Mouse (Mus musculus) liver, embryonic 16.5 days (tissue): Measurements from ENCODE around the gene Adgrl1. TPM values are rescaled to one million over a fixed set of nuclear protein-coding genes. Genes with fewer than 3 reads are reported as not detected.

ENCODE experiments used
- ATAC-seq: fragments of 200-750 bp; cut with Nextera tagmentation; 2 replicates; pipeline ENCODE4 v1.8.0; 2017; ENCODE audit warnings: low read depth, mild to moderate bottlenecking, moderate number of reproducible peaks, moderate library complexity
- H3K27ac ChIP-seq: fragments of 300-500 bp; sonication (generic); 2 replicates; pipeline ENCODE4 v1.5.1; 2014; ENCODE audit warnings: mild to moderate bottlenecking, low read length
- H3K27me3 ChIP-seq: fragments of 300-500 bp; sonication (generic); 2 replicates; pipeline ENCODE4 v1.6.1; 2014; ENCODE audit warnings: low read depth, low read length, mixed read lengths; ENCODE audit not compliant: control insufficient read depth, insufficient read depth
- H3K36me3 ChIP-seq: fragments of 300-500 bp; sonication (generic); 2 replicates; pipeline ENCODE4 v1.6.1; 2014; ENCODE audit warnings: mild to moderate bottlenecking; ENCODE audit not compliant: control insufficient read depth, insufficient read depth
- H3K4me1 ChIP-seq: fragments of 300-500 bp; sonication (generic); 2 replicates; pipeline ENCODE4 v1.6.1; 2014; ENCODE audit warnings: low read depth, low read length, mixed read lengths; ENCODE audit not compliant: control insufficient read depth
- H3K4me2 ChIP-seq: fragments of 300-500 bp; sonication (generic); 2 replicates; pipeline ENCODE4 v1.6.1; 2014; ENCODE audit warnings: low read depth, low read length, mixed read lengths
- H3K4me3 ChIP-seq: fragments of 300-500 bp; sonication (generic); 2 replicates; pipeline ENCODE4 v1.5.1; 2014; ENCODE audit warnings: low read depth, mild to moderate bottlenecking, low read length
- H3K9ac ChIP-seq: fragments of 300-500 bp; sonication (generic); 2 replicates; pipeline ENCODE4 v1.6.1; 2014; ENCODE audit warnings: low read depth, low read length
- H3K9me3 ChIP-seq: fragments of 300-500 bp; sonication (generic); replicated peaks from 2 replicates; pipeline ENCODE4 v1.6.1; 2016; ENCODE audit warnings: low read length; ENCODE audit not compliant: control insufficient read depth
- WGBS: fragments of 180-500 bp; shearing (Covaris S2); extraction: QIAGEN DNeasy Blood & Tissue Kit; methylation state at CpG from one replicate; pipeline ENCODE4 v1.1.7; 2014; ENCODE audit not compliant: insufficient replicate concordance; 5-methylcytosine and 5-hydroxymethylcytosine counted together
- polyA plus RNA-seq: library from polyadenylated mRNA; unstranded; fragments of >200 nt; fragmentation: Nextera tagmentation; extraction: Ambion mirVana; gene quantifications from 2 replicates; pipeline ENCODE4 v1.2.1, GENCODE M21; 2015

Gene Adgrl1
- polyA plus RNA-seq, 1 experiment from 2014 or later, result 1.2 TPM

DNA sequence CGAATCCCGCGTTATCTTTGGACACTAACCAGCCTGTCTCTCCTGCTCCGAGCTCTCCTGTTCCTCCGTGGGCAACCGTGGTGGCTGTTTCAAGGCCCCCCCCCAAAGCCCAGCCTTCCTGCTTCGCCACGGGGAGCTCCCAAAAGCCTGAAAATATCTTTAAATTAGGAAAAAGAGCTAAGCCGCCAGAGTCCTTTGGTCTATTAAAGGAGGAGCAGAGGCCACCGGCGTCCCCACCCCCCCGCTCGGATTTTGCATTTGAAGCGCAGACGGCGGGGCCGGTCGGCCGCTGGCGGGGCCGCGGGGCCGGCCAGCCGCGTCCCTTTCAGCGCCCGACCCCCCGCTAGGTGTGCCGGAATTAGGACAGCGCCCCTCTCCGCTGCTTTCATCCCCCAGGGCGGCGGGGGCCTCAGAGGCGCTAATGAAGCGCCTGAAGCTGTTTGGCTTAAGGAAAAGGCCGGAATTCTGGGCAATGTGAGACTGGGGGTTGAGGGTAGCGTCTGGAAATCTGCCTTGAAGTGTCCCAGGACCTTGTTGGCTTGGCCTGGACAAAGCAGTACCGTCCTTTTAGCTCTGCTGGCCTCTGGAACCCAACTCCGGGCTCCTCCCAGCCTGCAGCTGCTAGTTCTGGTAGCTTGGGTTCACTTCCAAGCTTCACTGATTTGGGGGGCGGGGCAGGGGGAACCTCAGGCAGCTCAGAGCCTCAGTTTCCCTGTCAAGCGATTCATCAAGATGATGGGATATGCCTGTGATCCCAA is 23.6 kb upstream of the Adgrl1 start:
- Histone ChIP-seq H3K27ac (no peak overlapping the region), H3K4me3 (peak overlapping the region; percentile 19; the same call in 1 of the 2 replicates), H3K36me3 (no peaks in the 10 kb centered on the region), H3K27me3 (peaks cover 45% of the 10 kb centered on the region), H3K9ac (no peak overlapping the region; the same call in 1 of the 2 replicates), H3K9me3 (no peaks in the 10 kb centered on the region), H3K4me2 (peak overlapping the region; percentile 68), H3K4me1 (no peaks in the 10 kb centered on the region)
- WGBS, result 2% methylated on average over 41 of the region's 41 CpGs
- ATAC-seq, result no peak

GRCm38 (mm10) chr8:83876838-83877223 is 23.1 kb upstream of the Adgrl1 start:
- Histone ChIP-seq H3K27ac (no peak overlapping the region), H3K9ac (no peak overlapping the region), H3K9me3 (no peaks in the 10 kb centered on the region), H3K4me1 (no peaks in the 10 kb centered on the region), H3K4me2 (no peak overlapping the region), H3K4me3 (no peak overlapping the region), H3K27me3 (peaks cover 45% of the 10 kb centered on the region), H3K36me3 (no peaks in the 10 kb centered on the region)
- 14% methylated on average over 10 of the region's 10 CpGs for WGBS
- ATAC-seq, result no peak

DNA sequence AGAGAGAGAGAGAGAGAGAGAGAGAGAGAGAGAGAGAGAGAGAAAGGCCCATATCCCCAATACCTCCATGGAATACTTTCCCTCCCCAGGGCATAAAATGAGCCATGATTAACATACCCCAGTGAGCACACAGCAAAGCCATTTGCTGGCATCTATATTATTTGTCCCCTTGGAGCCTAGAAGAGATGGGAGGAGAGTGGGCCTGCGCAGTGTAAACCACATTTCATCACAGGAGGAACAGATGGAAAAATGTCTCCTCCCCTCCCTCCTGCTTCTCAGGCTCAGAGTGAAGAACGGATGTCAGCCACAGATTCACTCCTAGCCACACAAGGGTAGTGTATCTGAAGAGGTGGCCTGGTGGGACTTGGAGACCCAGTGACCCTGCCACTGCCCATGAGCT is 11.5 kb upstream of the Adgrl1 start:
- H3K27ac ChIP-seq, result no peak overlapping the region
- H3K9me3 ChIP-seq, result no peaks in the 10 kb centered on the region
- H3K27me3 ChIP-seq, result no peaks in the 10 kb centered on the region
- WGBS, result 59% methylated on average over 2 of the region's 2 CpGs
- H3K9ac ChIP-seq, result no peak overlapping the region
- H3K36me3 ChIP-seq, result no peaks in the 10 kb centered on the region
- H3K4me3 ChIP-seq, result no peak overlapping the region
- ATAC-seq, result no peak
- no peaks in the 10 kb centered on the region for H3K4me1 ChIP-seq
- H3K4me2 ChIP-seq, result no peak overlapping the region

DNA sequence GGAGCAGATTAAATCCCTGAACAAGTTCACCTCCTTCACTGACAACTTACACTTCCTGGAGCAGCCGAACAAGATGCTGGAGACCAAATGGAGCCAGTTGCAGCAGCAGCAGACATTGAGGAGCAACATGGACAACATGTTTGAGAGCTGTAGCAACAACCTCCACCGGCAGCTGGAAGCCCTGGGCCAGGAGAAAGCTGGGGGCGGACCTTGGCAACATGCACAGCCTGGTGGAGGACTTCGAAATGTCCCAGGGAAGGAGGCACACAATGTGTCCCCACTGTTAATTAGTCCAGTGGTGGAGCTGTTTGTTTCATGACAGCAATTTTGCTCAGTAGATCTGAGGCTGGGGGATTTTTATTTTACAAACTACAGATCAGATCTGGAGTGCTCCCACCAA is 7.8 kb upstream of the Adgrl1 start:
- Histone ChIP-seq H3K27me3 (peaks cover 10% of the 10 kb centered on the region), H3K9me3 (no peaks in the 10 kb centered on the region), H3K4me3 (no peak overlapping the region), H3K4me2 (no peak overlapping the region), H3K9ac (no peak overlapping the region), H3K4me1 (no peaks in the 10 kb centered on the region), H3K27ac (no peak overlapping the region), H3K36me3 (no peaks in the 10 kb centered on the region)
- 55% methylated on average over 4 of the region's 4 CpGs for WGBS
- no peak for ATAC-seq

GRCm38 (mm10) chr8:83893915-83894314 is 6.0 kb upstream of the Adgrl1 start:
- H3K9ac ChIP-seq, result no peak overlapping the region
- H3K4me2 ChIP-seq, result no peak overlapping the region
- H3K36me3 ChIP-seq, result no peaks in the 10 kb centered on the region
- WGBS, result 4% methylated on average over 5 of the region's 5 CpGs
- peaks cover 25% of the 10 kb centered on the region for H3K27me3 ChIP-seq
- no peaks in the 10 kb centered on the region for H3K4me1 ChIP-seq
- H3K27ac ChIP-seq, result no peak overlapping the region
- H3K9me3 ChIP-seq, result no peaks in the 10 kb centered on the region
- H3K4me3 ChIP-seq, result no peak overlapping the region
- no peak for ATAC-seq

DNA sequence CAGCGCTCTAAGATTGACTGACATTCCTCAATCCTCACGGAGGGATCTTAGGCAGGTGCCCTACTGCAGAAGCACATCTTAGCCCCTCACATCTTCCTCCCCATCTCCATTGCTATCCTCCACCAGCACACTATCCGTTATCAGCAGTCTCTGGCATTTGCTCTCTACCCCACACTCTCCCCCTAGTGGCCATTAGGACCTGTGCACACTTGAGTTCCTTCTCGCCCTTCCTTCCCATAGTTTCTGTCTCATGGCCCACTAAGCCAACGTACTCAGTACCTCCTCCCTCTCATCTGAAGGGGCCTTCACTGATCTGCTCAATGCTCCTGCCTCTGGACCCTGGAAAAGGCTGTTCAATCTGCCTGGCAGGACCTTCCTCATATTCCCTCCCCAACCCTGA is 4.0 kb upstream of the Adgrl1 start:
- Histone ChIP-seq H3K4me2 (no peak overlapping the region), H3K36me3 (no peaks in the 10 kb centered on the region), H3K9me3 (no peaks in the 10 kb centered on the region), H3K4me1 (peaks cover 8% of the 10 kb centered on the region), H3K9ac (no peak overlapping the region), H3K27ac (no peak overlapping the region), H3K27me3 (peaks cover 45% of the 10 kb centered on the region), H3K4me3 (no peak overlapping the region)
- WGBS, result 5% methylated on average over 5 of the region's 5 CpGs
- ATAC-seq, result no peak

DNA sequence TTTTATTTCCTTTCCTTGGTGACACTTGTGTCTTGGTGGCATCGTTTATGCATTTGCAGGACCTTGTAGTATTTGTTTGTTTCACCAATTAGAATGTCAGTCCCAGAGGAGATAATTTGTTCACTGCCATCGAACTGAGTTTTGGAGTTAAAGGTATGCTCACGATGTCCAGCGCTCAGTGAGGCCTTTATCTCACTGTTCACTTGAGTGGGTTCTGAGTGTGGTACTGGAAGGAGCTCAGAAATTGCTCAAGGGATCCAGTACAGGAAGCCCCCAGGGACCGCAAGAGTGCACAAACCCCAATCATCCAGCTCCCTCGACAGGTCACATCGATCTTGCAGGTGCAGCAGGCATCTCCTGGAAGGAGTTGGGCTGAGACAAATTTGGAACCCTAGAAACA is 3.4 kb upstream of the Adgrl1 start:
- Histone ChIP-seq H3K4me1 (peaks cover 11% of the 10 kb centered on the region), H3K27ac (no peak overlapping the region), H3K36me3 (no peaks in the 10 kb centered on the region), H3K9ac (no peak overlapping the region), H3K9me3 (no peaks in the 10 kb centered on the region), H3K4me2 (no peak overlapping the region), H3K27me3 (peaks cover 51% of the 10 kb centered on the region), H3K4me3 (no peak overlapping the region)
- ATAC-seq, result no peak
- 66% methylated on average over 7 of the region's 7 CpGs for WGBS

- no peak overlapping the region for H3K9ac ChIP-seq
- ATAC-seq, result no peak
- peak overlapping the region; percentile 15; the same call in 1 of the 2 replicates for H3K4me2 ChIP-seq
- H3K27ac ChIP-seq, result no peak overlapping the region
- 5% methylated on average over 26 of the region's 26 CpGs for WGBS
- peaks cover 11% of the 10 kb centered on the region for H3K4me1 ChIP-seq
- H3K36me3 ChIP-seq, result no peaks in the 10 kb centered on the region
- H3K9me3 ChIP-seq, result no peaks in the 10 kb centered on the region
- peaks cover 57% of the 10 kb centered on the region for H3K27me3 ChIP-seq
- H3K4me3 ChIP-seq, result no peak overlapping the region
Measured at GRCm38 (mm10) chr8:83897211-83897610, 2.7 kb upstream of the Adgrl1 start.

DNA sequence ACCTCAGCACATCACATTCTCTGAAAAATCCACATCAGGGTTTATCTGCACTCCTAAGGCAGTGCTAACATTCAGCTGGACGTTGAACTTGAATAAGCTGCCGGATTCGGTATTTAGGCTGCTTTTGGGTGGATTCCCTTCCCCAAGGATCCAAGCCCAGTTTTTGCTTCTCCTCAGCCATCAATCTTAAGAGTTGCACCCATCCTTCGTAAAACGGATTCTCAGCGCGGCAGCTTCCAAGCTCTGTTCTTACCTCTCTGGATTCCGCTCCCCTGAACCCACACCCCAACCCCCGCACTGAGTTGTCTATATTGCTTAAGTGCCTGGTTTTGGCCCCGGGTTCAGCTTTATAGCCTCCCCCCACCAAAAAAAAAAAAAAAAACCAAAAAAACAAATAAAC is 1.4 kb upstream of the Adgrl1 start:
- H3K4me2 ChIP-seq, result peak overlapping the region; percentile 85
- H3K36me3 ChIP-seq, result no peaks in the 10 kb centered on the region
- H3K27me3 ChIP-seq, result peaks cover 59% of the 10 kb centered on the region
- H3K27ac ChIP-seq, result no peak overlapping the region
- ATAC-seq, result no peak
- no peak overlapping the region for H3K9ac ChIP-seq
- H3K9me3 ChIP-seq, result no peaks in the 10 kb centered on the region
- peaks cover 11% of the 10 kb centered on the region for H3K4me1 ChIP-seq
- WGBS, result 12% methylated on average over 10 of the region's 10 CpGs
- no peak overlapping the region for H3K4me3 ChIP-seq
